Mouse (Mus musculus): Measurements from ENCODE around the gene Cox4i2.

DNA sequence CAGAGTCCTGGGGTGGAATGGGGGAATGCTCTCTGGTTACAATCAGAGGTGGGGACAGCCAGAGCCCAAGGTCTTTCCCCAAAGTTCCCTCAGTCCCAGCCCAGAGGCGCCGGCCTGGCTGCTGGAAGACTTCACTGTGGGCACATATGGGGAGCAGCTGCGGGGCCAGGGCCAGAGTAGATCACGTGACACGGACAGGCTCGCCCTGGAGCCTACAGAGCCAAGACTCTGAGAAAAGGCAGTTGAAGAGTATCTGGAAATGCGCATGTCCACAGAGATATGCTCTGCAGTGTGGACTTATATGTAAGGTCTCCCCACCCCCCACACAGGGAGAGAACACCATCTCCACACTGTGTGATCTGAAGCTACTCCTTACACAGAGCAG is 24.3 kb upstream of the Cox4i2 start:
- TF ChIP-seq CTCF (IDR thresholded peaks at IDR 0.05; ENCODE audit: low read depth, low read length) (no peak), POLR2A (IDR thresholded peaks at IDR 0.05; ENCODE audit: extremely low read depth, insufficient read depth, low read length) (no peak)

Measured in liver, adult 2 months (tissue).